Mouse (Mus musculus) forelimb bud, embryonic 11.5 days (tissue): ENCODE measurements around the gene Olfr735.

Experiments
- DNase-seq: peaks from one replicate; pipeline ENCODE4 v3.0.0-alpha.2; 2012; ENCODE audit warnings: low read depth, low spot score

Gene Olfr735

DNA sequence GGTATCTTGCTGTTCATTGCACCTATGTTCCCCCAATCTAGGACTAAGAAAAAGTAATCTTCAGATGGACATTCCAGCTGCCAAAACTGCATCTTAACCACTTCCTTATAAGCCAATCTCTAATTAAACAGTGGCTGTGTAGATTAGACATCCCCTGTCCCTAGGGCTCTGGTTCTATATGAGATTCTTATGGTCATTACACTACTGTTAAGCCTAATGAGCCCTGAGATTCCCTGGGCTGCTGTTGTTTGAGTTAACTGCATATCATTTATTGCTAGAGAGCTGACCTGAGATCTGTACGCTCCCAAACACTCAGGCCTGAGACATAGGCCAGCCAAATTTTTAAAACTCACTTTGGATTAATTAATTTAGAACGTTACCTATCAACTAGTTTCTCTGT is at the start of gene Olfr735:
Olfr735 (minus strand) TSS at position 77 of the 400 bp plus-strand sequence.
- no peak for DNase-seq

DNA sequence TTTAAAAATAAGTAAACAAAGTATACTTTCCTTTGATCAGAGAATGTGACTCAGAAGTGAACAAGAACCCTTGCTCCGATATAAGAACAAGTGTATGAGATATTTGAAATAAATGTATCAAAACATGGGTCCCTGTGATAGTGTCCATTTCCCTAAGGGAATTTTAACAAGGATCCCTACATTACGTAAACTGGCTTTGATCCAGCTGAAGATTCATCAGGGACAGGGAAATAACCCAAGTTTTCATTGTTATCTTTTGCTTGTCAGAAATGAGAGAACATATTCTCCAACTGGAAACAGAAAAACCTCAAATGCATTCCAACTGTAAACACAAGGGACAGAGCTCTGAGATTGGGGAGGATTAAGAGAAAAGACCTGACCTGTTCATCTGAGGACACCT is 32.2 kb upstream of the Olfr735 start, which contains the start of gene Olfr736:
Olfr736 (plus strand) TSS at position 301 of the 400 bp plus-strand sequence.
- DNase-seq: no peak

DNA sequence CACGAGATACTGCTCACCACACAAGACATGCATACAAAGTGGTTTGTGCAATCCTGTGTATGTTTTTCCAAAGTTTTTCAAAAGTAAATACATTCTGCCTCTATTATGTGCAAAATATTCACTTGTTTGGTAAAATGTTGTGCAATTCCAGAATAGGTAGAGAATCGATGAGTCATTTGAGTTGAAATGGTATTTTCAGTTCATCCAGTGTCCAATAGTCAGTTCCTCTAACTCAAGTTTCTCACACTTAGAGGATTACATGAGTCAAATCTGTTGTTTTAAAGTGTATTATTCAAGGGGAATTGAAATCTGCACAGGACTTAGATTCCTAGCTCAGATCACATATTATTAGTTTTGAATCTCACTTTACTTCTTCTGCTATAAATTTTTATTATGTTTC is 14.9 kb upstream of the Olfr735 start:
- no peak for DNase-seq

DNA sequence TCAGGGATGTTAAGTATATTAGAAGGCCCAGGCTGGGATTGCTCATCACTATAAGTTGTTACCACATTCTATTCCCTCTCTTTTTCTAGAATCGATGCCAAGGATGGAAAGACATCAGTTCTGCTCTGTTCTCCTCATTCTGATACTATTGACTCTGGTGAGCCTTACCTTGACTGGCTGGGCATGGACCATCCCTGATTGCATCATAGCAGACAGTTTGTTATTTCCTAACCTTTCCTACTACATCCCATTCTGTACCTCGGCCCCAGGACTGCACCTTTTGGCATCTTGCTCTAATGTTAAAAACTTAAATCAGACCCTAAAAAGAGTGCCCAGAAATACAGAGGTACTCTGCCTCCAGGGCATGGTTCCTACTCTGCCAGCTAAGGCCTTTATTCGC is 11.8 kb upstream of the Olfr735 start:
- DNase-seq: no peak

DNA sequence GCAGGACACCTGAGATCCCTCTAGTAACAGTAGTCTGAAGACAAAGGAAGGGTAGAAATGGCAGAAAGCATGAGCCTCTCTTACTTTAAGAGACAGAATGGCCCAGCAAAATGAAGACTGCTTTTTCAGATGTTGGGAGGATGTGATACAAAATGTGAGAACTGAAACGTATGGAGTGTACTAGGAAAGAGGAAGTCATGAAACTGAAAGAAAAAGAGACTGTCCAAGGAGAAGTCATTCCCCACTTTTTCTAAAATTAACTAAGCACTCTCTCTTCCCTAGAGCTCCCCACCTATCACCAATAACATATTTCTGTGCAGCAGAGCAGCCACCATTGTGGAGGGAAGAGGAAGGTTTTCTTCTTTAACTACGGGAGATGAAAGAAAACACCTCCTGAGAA is 8.9 kb upstream of the Olfr735 start, which contains the start of gene Tlr11:
Tlr11 (plus strand) TSS at position 322 of the 400 bp plus-strand sequence.
- no peak for DNase-seq

DNA sequence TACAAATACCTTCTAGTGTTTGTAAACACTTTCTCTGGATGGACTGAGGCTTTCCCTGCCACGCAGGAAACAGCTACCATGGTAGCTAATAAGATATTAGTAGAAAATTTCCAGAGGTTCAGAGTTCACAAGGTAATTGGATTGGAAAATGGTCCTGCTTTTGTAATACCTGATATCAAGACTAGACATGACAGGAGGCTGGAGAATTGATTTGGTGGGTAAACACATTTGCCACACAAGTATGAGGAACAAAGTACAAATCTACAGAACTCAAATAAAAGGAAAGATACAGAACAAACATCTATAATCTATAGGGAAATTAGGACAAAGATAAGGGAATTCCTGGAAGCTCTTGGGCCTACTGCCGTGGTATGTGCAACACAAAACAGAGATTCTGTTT is 8.1 kb upstream of the Olfr735 start:
- DNase-seq: no peak

DNA sequence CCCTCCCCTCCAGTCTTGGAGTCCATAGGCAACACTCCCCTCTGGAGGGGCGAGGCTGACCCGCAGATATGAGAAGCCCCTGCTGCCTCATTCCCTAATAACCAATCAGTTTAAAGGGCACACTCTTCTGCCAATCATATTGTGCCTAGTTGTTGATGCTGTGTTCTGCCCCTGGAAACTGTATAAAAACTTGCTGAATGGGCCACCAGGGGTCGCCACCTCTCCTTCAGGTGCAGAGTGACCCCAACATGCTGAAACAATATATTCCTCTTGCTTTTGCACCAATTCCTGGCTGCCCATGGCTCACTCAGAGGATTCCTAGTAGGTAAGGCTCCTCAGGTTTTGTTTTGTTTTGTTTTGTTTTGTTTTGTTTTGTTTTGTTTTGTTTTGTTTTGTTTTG is 3.8 kb upstream of the Olfr735 start:
- peak; percentile 3 for DNase-seq

DNA sequence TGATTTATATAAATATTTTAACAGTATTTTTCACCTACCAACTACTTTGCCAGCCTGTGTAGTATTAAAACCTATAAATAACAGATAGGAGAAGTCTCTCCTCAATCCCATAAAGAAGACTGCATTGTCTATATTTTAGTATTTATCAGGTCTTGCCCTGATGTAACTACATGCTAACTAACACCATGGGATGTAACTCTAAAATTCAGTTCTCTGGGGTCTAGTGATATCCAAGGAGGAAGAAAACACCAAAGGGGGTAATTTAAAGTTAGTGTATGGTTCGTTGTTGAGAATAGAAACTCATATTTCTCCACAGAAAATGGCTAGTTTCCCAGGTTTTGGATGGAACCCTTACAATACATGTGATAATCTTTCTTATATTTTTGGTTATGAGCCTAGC is 22.0 kb downstream of the Olfr735 start, which contains the start of gene Olfr734:
Olfr734 (minus strand) TSS at position 101 of the 400 bp plus-strand sequence.
- DNase-seq: no peak

DNA sequence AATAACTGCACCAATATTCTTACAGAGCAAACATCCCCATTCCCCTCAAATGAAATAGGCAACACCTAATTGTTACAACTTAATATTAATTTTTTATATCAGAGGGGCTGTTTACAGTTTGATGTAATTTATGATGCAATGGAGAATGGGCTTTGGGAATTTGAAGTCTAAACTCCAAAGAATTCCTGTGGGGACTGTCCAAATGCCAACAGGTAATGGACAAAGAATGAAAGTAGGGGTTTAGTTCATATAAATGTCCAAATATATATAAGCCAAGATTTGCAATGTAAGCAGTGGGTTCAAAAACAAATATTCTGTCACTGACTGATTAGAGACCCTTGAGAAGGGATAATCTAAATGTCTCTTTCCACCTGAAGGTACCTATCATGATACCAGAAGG is 47.2 kb downstream of the Olfr735 start, which contains the start of gene Olfr733:
Olfr733 (minus strand) TSS at position 101 of the 400 bp plus-strand sequence.
- no peak for DNase-seq
